Mouse (Mus musculus): ENCODE data around the gene Adamts6. TPM values are rescaled to one million over a fixed set of nuclear protein-coding genes. Genes with fewer than 3 reads are reported as not detected.

Gene Adamts6
- polyA plus RNA-seq, 1 experiment from 2014 or later, result 0.32 TPM

DNA sequence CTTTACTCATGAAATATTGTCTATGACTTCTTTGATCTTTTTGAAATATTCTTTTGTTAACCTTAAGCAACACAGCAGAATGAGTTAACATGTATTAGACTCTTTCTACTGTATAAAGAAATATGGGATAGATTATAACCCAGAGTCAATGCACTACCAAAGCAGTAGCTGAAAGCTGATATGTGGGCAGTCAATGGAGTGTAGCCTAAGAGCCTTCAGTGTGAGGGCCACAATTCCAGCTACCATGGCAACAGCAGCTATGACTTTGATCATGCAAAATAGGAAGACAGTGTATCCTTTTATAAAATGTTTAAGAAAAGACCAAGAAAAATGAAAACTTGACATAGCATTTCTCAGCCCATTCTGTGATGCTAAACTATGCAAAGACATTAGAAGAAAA is 241.6 kb downstream of the Adamts6 start:
- Histone ChIP-seq H3K4me2 (ENCODE audit: low read depth, low read length) (no peak overlapping the region), H3K9me3 (ENCODE audit: low read length) (no peaks in the 10 kb centered on the region; the same call in 1 of the 2 replicates), H3K27ac (ENCODE audit: low read depth) (no peak overlapping the region), H3K9ac (replicated peaks) (no peak overlapping the region), H3K4me3 (ENCODE audit: low read depth, low read length) (no peak overlapping the region), H3K36me3 (replicated peaks; ENCODE audit: insufficient read depth, low read length) (no peaks in the 10 kb centered on the region), H3K4me1 (ENCODE audit: insufficient read depth) (no peaks in the 10 kb centered on the region), H3K27me3 (ENCODE audit: insufficient read depth, low read length) (no peaks in the 10 kb centered on the region)
- no peak for DNase-seq
- ATAC-seq, result no peak
- no peak for TF ChIP-seq EP300 (IDR thresholded peaks at IDR 0.05; ENCODE audit: low read depth)
- TF ChIP-seq CTCF (IDR thresholded peaks at IDR 0.05; ENCODE audit: low read depth), result no peak

- no peak overlapping the region for H3K4me3 ChIP-seq (ENCODE audit: low read depth, low read length)
- ATAC-seq, result no peak
- no peak for DNase-seq
- TF ChIP-seq EP300 (IDR thresholded peaks at IDR 0.05; ENCODE audit: low read depth) (no peak), CTCF (IDR thresholded peaks at IDR 0.05; ENCODE audit: low read depth) (no peak)
- H3K9me3 ChIP-seq (ENCODE audit: low read length), result no peaks in the 10 kb centered on the region
- no peaks in the 10 kb centered on the region for H3K36me3 ChIP-seq (replicated peaks; ENCODE audit: insufficient read depth, low read length)
- H3K4me2 ChIP-seq (ENCODE audit: low read depth, low read length), result no peak overlapping the region
- no peaks in the 10 kb centered on the region for H3K4me1 ChIP-seq (ENCODE audit: insufficient read depth)
- no peaks in the 10 kb centered on the region for H3K27me3 ChIP-seq (ENCODE audit: insufficient read depth, low read length)
- 88% methylated on average over 8 of the region's 8 CpGs for WGBS (ENCODE audit: insufficient replicate concordance)
- H3K27ac ChIP-seq (ENCODE audit: low read depth), result no peak overlapping the region
- H3K9ac ChIP-seq (replicated peaks), result no peak overlapping the region
Observed at GRCm38 (mm10) chr13:104531841-104532240, 244.2 kb downstream of the Adamts6 start.

DNA sequence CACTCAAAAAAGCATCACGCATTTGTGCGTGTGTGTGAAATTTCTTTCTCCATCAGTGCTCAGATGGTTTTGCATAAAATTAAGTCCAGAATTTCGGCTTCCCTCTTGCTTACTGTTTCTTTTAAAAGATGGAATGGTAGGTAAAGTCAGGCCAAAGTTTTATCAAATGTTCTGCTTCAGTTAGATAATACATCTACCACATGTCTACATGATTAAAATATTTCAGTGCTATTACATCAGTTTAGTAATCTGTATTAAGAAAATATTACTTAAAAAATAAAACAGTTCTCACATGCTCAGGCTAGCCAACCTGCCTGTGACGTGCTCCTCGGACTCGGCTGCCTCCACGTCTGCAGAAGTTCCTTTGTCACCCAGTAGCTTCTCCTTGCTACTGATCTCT is 245.1 kb downstream of the Adamts6 start:
- WGBS (ENCODE audit: insufficient replicate concordance), result 86% methylated on average over 7 of the region's 7 CpGs
- no peak for ATAC-seq

GRCm38 (mm10) chr13:104533806-104534495 is 246.3 kb downstream of the Adamts6 start:
- Histone ChIP-seq H3K4me3 (ENCODE audit: low read depth, low read length) (no peak overlapping the region), H3K9ac (replicated peaks) (no peak overlapping the region), H3K27me3 (ENCODE audit: insufficient read depth, low read length) (no peaks in the 10 kb centered on the region), H3K4me1 (ENCODE audit: insufficient read depth) (no peaks in the 10 kb centered on the region), H3K9me3 (ENCODE audit: low read length) (no peaks in the 10 kb centered on the region), H3K4me2 (ENCODE audit: low read depth, low read length) (no peak overlapping the region), H3K27ac (ENCODE audit: low read depth) (no peak overlapping the region), H3K36me3 (replicated peaks; ENCODE audit: insufficient read depth, low read length) (no peaks in the 10 kb centered on the region)
- no peak for ATAC-seq
- WGBS (ENCODE audit: insufficient replicate concordance), result 77% methylated on average over 7 of the region's 7 CpGs
- TF ChIP-seq EP300 (IDR thresholded peaks at IDR 0.05; ENCODE audit: low read depth) (no peak), CTCF (IDR thresholded peaks at IDR 0.05; ENCODE audit: low read depth) (no peak)
- no peak for DNase-seq

More for the DNA sequence above, 245.1 kb downstream of the Adamts6 start:
- H3K9ac ChIP-seq (replicated peaks), result no peak overlapping the region
- H3K27me3 ChIP-seq (ENCODE audit: insufficient read depth, low read length), result no peaks in the 10 kb centered on the region
- no peak for TF ChIP-seq EP300 (IDR thresholded peaks at IDR 0.05; ENCODE audit: low read depth)
- TF ChIP-seq CTCF (IDR thresholded peaks at IDR 0.05; ENCODE audit: low read depth), result no peak
- no peaks in the 10 kb centered on the region for H3K36me3 ChIP-seq (replicated peaks; ENCODE audit: insufficient read depth, low read length)
- H3K9me3 ChIP-seq (ENCODE audit: low read length), result no peaks in the 10 kb centered on the region
- DNase-seq, result no peak
- H3K4me1 ChIP-seq (ENCODE audit: insufficient read depth), result no peaks in the 10 kb centered on the region
- no peak overlapping the region for H3K27ac ChIP-seq (ENCODE audit: low read depth)
- H3K4me3 ChIP-seq (ENCODE audit: low read depth, low read length), result no peak overlapping the region
- no peak overlapping the region for H3K4me2 ChIP-seq (ENCODE audit: low read depth, low read length)

DNA sequence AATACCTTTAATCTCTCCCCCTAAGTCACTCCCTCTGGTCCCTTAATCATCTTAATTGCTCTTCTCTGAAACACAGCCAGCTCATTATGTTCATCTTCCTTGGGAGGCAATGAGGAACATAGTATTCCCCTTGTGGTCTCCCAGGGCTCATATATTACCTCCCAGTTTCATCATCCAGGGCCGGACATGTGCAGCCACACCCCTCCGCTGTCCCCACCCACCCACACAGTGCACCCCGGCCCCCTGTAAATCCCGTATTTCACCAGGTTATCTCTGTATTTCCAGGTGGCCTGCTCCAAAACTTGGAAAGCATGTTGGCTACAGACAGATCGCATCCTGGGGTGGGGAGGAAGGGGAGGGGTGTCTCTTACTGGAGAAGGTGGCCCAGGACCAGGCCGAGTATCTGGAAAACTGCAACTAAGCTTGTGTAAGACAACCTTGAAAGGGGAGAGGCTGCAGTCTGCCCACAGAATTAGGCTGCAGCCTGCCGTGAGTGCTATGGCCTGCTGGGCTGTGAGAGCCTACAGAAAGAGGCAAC is 253.3 kb downstream of the Adamts6 start:
- DNase-seq (no peak), ATAC-seq (no peak)
- H3K9me3 ChIP-seq (ENCODE audit: low read length), result no peaks in the 10 kb centered on the region
- H3K4me1 ChIP-seq (ENCODE audit: insufficient read depth), result no peaks in the 10 kb centered on the region
- TF ChIP-seq EP300 (IDR thresholded peaks at IDR 0.05; ENCODE audit: low read depth) (no peak), CTCF (IDR thresholded peaks at IDR 0.05; ENCODE audit: low read depth) (no peak)
- H3K4me2 ChIP-seq (ENCODE audit: low read depth, low read length), result no peak overlapping the region
- no peak overlapping the region for H3K9ac ChIP-seq (replicated peaks)
- WGBS (ENCODE audit: insufficient replicate concordance), result 56% methylated on average over 7 of the region's 7 CpGs
- no peak overlapping the region for H3K27ac ChIP-seq (ENCODE audit: low read depth)
- H3K27me3 ChIP-seq (ENCODE audit: insufficient read depth, low read length), result no peaks in the 10 kb centered on the region
- H3K4me3 ChIP-seq (ENCODE audit: low read depth, low read length), result no peak overlapping the region
- H3K36me3 ChIP-seq (replicated peaks; ENCODE audit: insufficient read depth, low read length), result no peaks in the 10 kb centered on the region

DNA sequence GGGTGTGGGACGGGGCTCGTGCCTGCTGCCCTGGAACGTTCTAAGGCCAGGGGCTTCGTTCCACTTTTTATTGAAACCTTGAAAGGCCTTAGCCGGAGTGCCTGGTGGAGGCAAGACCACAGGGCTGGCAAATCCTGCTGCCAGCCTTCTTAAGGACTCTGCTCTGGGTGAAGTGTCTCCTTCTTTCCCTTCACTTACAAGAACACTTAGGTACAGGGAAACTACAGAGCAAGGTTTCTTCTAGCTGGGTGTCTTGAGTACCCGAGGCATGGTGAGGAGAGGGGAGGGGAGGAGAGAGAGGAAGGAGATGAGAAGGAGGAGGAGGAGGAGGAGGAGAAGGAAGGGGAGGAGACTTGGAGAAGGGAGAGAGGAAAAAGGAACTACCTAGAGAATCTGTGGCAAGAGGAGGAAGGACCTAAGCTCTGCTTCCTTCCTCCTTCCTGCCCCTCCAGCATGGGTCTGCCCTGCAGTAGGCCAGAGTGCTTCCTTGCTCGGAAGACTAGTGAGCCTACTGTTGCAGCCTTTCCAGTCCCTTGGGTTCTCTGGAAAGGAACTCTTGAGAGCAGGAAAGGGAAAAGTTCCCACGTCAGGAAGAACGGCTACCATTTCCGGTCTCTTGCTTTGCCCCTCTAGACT is 254.6 kb downstream of the Adamts6 start:
- Histone ChIP-seq H3K27me3 (ENCODE audit: insufficient read depth, low read length) (no peaks in the 10 kb centered on the region), H3K36me3 (replicated peaks; ENCODE audit: insufficient read depth, low read length) (no peaks in the 10 kb centered on the region), H3K27ac (ENCODE audit: low read depth) (no peak overlapping the region), H3K9me3 (ENCODE audit: low read length) (no peaks in the 10 kb centered on the region), H3K4me1 (ENCODE audit: insufficient read depth) (no peaks in the 10 kb centered on the region), H3K4me2 (ENCODE audit: low read depth, low read length) (no peak overlapping the region), H3K9ac (replicated peaks) (no peak overlapping the region), H3K4me3 (ENCODE audit: low read depth, low read length) (no peak overlapping the region)
- 66% methylated on average over 10 of the region's 10 CpGs for WGBS (ENCODE audit: insufficient replicate concordance)
- ATAC-seq, result no peak
- TF ChIP-seq EP300 (IDR thresholded peaks at IDR 0.05; ENCODE audit: low read depth) (no peak), CTCF (IDR thresholded peaks at IDR 0.05; ENCODE audit: low read depth) (no peak)
- DNase-seq, result no peak
